Mouse (Mus musculus) heart, embryonic 14.5 days (tissue): Measurements from ENCODE around the gene Nek4. TPM values are rescaled to one million over a fixed set of nuclear protein-coding genes. Genes with fewer than 3 reads are reported as not detected.
A peak's percentile ranks its signal among the peaks of the same experiment; 100 is the strongest.

Source experiments
- ATAC-seq: fragments of 200-750 bp; cut with Nextera tagmentation; 2 replicates; pipeline ENCODE4 v1.8.0; 2017; ENCODE audit warnings: low read depth, moderate TSS enrichment; ENCODE audit not compliant: insufficient number of reproducible peaks, insufficient read depth, low FRiP score
- H3K27ac ChIP-seq, 2 experiments: fragments of 200-500 bp in 1 of 2; fragments of 300-500 bp in 1 of 2; sonication (generic) in 1 of 2; replicated peaks in 1 of 2; 2 replicates each; pipeline ENCODE4 v1.5.1; 2012 to 2014; ENCODE audit warnings: low read depth in 2 of 2, low read length in 2 of 2, control low read depth in 1 of 2, mild to moderate bottlenecking in 1 of 2, mixed read lengths in 1 of 2; ENCODE audit not compliant: control insufficient read depth in 1 of 2, insufficient read depth in 1 of 2
- H3K27me3 ChIP-seq: fragments of 300-500 bp; sonication (generic); 2 replicates; pipeline ENCODE4 v1.6.1; 2014; ENCODE audit warnings: mild to moderate bottlenecking, low read length, control low read depth; ENCODE audit not compliant: control insufficient read depth, insufficient read depth
- H3K36me3 ChIP-seq: fragments of 300-500 bp; sonication (generic); 2 replicates; pipeline ENCODE4 v1.6.1; 2014; ENCODE audit warnings: mild to moderate bottlenecking, control low read depth, low read length, mixed read lengths; ENCODE audit not compliant: control insufficient read depth, insufficient read depth
- H3K4me1 ChIP-seq, 2 experiments: fragments of 200-500 bp in 1 of 2; fragments of 300-500 bp in 1 of 2; sonication (generic) in 1 of 2; 2 replicates each; pipeline ENCODE4 v1.6.1; 2012 to 2014; ENCODE audit warnings: low read length in 2 of 2, control low read depth in 1 of 2, mixed read lengths in 1 of 2; ENCODE audit not compliant: control insufficient read depth in 2 of 2, insufficient read depth in 2 of 2
- H3K4me2 ChIP-seq: fragments of 300-500 bp; sonication (generic); 2 replicates; pipeline ENCODE4 v1.6.1; 2014; ENCODE audit warnings: mild to moderate bottlenecking, low read length
- H3K4me3 ChIP-seq, 2 experiments: fragments of 200-500 bp in 1 of 2; fragments of 300-500 bp in 1 of 2; sonication (generic) in 1 of 2; 2 replicates each; pipeline ENCODE4 v1.5.1; 2012 to 2014; ENCODE audit warnings: low read length in 2 of 2, mild to moderate bottlenecking in 2 of 2, control low read depth in 1 of 2, low read depth in 1 of 2, moderate library complexity in 1 of 2; ENCODE audit not compliant: control insufficient read depth in 1 of 2, insufficient read depth in 1 of 2
- H3K9ac ChIP-seq: fragments of 300-500 bp; sonication (generic); 2 replicates; pipeline ENCODE4 v1.6.1; 2014; ENCODE audit warnings: mild to moderate bottlenecking, low read length
- H3K9me3 ChIP-seq: fragments of 300-500 bp; sonication (generic); 2 replicates; pipeline ENCODE4 v1.6.1; 2016; ENCODE audit warnings: low read length, control low read depth; ENCODE audit not compliant: control insufficient read depth
- WGBS: fragments of 180-500 bp; shearing (Covaris S2); extraction: QIAGEN DNeasy Blood & Tissue Kit; methylation state at CpG from one replicate; pipeline ENCODE4 v1.1.7; 2014; 5-methylcytosine and 5-hydroxymethylcytosine counted together
- polyA plus RNA-seq: library from polyadenylated mRNA; unstranded; fragments of >200 nt; fragmentation: Nextera tagmentation; extraction: Ambion mirVana; gene quantifications from 2 replicates; pipeline ENCODE4 v1.2.1, GENCODE M21; 2014

Gene Nek4
- polyA plus RNA-seq = 5.4 and 5.5 TPM in 2 replicates

- H3K4me1 ChIP-seq = peaks cover 3 to 8% of the 10 kb centered on the region in 2 experiments; a peak in 3 of 4 replicates
- peak within 1 kb of the TSS; percentile 65 to 100 for H3K4me3 ChIP-seq
- no peaks in the 10 kb centered on the region for H3K9me3 ChIP-seq
- peak within 1 kb of the TSS; percentile 82 for H3K4me2 ChIP-seq
- H3K9ac ChIP-seq = peak within 1 kb of the TSS; percentile 76
- no peaks in the 10 kb centered on the region for H3K27me3 ChIP-seq
- ATAC-seq = peak; percentile 99
- peak within 1 kb of the TSS; percentile 53 to 64; a peak in 3 of 4 replicates for H3K27ac ChIP-seq
- under 1% methylated on average over 57 of the region's 57 CpGs for WGBS
- no peaks in the 10 kb centered on the region for H3K36me3 ChIP-seq
These were observed at the start of gene Nek4 for GRCm38 (mm10) chr14:30951154-30951825. Gene Nek4 (plus strand): TSS chr14:30951377.

DNA sequence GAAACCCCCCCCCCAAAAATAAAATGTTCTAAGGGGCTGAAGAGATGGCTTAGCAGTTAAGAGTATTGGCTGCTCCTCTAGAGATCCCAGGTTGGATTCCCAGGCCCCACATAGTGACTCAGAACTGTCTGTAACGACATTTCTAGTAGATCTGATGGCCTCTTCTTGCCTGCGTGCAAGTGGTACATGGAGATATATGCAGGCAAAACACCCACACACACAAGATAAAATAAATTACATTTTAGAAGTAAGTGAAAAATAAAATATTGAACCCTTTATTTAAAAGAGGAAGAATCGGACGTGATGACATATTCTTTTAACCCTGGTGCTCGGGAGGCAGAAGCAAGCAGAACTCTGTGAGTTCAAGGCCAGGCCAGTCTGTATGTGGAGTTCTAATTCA, 48.5 kb upstream of the Nek4 start:
- no peaks in the 10 kb centered on the region for H3K27me3 ChIP-seq
- WGBS = 72% methylated on average over 5 of the region's 5 CpGs
- H3K9ac ChIP-seq = no peak overlapping the region
- no peak overlapping the region for H3K4me3 ChIP-seq
- H3K36me3 ChIP-seq = no peaks in the 10 kb centered on the region
- H3K4me2 ChIP-seq = no peak overlapping the region
- H3K9me3 ChIP-seq = no peaks in the 10 kb centered on the region
- ATAC-seq = no peak
- H3K4me1 ChIP-seq = no peaks in the 10 kb centered on the region; a peak in 1 of 4 replicates
- H3K27ac ChIP-seq = no peak overlapping the region

GRCm38 (mm10) chr14:30903036-30903435, 48.1 kb upstream of the Nek4 start:
- Histone ChIP-seq H3K27me3 (no peaks in the 10 kb centered on the region), H3K4me1 (no peaks in the 10 kb centered on the region; a peak in 1 of 4 replicates), H3K9me3 (no peaks in the 10 kb centered on the region), H3K9ac (no peak overlapping the region), H3K4me2 (no peak overlapping the region), H3K27ac (no peak overlapping the region), H3K4me3 (no peak overlapping the region), H3K36me3 (no peaks in the 10 kb centered on the region)
- ATAC-seq = no peak
- 53% methylated on average over 3 of the region's 3 CpGs for WGBS

DNA sequence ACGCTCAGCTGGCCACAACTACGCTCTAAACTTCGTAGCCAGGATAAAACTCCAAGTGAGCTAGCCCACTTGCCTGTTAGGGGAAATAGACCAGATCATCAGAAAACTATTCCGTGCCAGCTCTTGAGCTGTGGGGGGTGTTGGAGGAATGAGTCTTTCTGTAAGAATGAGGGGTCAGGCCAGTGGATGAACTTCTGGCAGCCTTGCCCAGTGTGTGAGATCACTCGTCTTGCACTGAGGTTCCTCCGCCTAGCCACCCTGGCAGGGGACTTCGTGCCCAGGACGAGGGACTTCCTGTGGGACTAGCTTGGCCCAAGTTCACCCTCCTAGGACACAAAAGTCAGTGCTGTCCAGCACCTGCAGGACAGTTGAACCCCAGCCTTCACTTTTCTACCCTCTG, 46.9 kb upstream of the Nek4 start:
- 73% methylated on average over 8 of the region's 8 CpGs for WGBS
- no peak for ATAC-seq

DNA sequence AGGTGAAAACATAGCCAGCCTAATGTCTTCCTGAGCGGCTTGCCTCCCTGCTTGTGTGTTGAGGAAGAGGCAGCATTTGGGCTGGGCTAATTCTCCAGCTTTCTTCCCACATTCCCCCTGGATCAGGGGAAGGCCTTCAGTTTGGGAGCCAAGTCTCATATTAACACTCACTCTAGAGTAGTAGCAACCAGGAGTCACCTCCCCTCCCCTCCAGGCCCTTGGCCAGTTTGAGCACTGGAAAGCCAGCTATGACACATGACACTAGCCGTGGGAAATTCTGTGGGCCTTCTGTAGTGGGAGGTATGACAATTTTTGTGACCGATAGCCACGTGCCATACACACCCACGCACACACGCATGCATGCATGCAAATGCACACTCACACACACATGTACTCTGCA, 45.2 kb upstream of the Nek4 start:
- no peak for ATAC-seq
- no peaks in the 10 kb centered on the region for H3K36me3 ChIP-seq
- H3K9ac ChIP-seq = no peak overlapping the region
- no peak overlapping the region for H3K4me2 ChIP-seq
- 83% methylated on average over 6 of the region's 6 CpGs for WGBS
- H3K4me3 ChIP-seq = no peak overlapping the region
- no peaks in the 10 kb centered on the region; a peak in 1 of 4 replicates for H3K4me1 ChIP-seq
- H3K27me3 ChIP-seq = no peaks in the 10 kb centered on the region
- H3K9me3 ChIP-seq = no peaks in the 10 kb centered on the region
- H3K27ac ChIP-seq = no peak overlapping the region

More for the DNA sequence above, 46.9 kb upstream of the Nek4 start:
- H3K4me1 ChIP-seq = no peaks in the 10 kb centered on the region; a peak in 1 of 4 replicates
- no peaks in the 10 kb centered on the region for H3K9me3 ChIP-seq
- no peak overlapping the region for H3K9ac ChIP-seq
- no peak overlapping the region for H3K4me3 ChIP-seq
- H3K27ac ChIP-seq = no peak overlapping the region
- no peak overlapping the region for H3K4me2 ChIP-seq
- no peaks in the 10 kb centered on the region for H3K27me3 ChIP-seq
- H3K36me3 ChIP-seq = no peaks in the 10 kb centered on the region

DNA sequence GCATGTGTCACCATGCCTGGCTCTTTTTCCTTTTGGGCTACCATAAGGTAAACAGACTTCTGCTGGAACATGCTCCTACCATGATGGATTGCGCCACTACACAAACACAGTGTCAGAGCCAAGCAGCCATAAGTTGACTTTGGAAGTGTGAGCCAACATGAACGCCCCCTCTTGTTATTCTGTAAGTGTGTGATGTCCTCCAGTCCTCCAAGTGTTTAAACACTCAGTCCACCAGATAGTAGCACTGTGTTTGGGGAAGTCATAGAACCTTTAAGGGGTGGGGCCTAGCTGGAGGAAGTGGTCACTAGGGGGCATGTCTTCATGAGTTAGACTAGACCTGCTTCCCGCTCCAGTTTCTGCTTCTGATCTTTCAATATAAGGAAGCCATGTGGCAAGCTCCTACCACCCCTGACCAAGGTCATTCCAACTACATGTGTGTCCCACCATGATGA, 43.3 kb upstream of the Nek4 start:
- H3K4me3 ChIP-seq = no peak overlapping the region
- no peaks in the 10 kb centered on the region for H3K36me3 ChIP-seq
- H3K4me1 ChIP-seq = no peaks in the 10 kb centered on the region; a peak in 1 of 4 replicates
- no peak for ATAC-seq
- 82% methylated on average over 3 of the region's 3 CpGs for WGBS
- H3K27me3 ChIP-seq = no peaks in the 10 kb centered on the region
- no peak overlapping the region for H3K27ac ChIP-seq
- H3K9me3 ChIP-seq = no peaks in the 10 kb centered on the region
- no peak overlapping the region for H3K4me2 ChIP-seq
- H3K9ac ChIP-seq = no peak overlapping the region

DNA sequence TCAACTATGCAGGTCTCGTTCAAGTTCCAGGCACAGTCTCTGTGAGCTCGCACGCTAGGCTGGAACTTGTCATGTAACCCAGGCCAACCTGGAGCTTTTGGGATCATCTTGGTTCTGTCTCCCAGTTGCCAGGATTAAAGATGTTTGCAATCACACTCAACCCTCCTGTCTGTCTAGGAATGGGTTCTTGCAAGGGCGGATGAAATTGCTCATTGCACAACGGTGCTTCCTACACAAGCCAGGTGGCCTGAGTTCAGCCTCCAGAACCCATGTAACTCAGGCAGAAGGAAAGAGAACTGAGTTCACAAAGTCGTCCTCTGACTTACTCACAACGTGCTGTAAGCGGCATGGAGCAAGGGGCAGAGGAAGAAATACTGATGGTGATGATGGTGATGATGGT, 40.0 kb upstream of the Nek4 start:
- ATAC-seq = no peak

DNA sequence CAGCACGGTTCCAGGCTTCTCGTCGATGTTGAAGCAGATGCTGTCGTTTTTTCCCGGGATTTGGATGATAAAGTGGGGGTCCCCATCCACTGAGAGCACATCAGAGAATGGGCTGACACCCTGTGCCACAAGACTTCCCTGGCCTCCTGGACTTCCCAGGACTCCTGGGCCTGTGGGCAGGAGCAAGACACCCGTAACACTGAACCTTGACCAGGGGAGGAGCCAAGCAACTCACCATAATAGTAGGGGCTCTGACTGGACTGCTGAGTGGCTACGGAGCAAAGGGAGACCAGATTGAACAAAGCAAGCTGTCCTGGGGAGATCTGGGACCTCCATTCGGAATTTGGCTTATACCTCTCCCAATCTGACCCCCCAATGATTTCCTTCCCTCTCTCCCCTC, 38.5 kb upstream of the Nek4 start:
- 73% methylated on average over 8 of the region's 8 CpGs for WGBS
- no peak overlapping the region for H3K9ac ChIP-seq
- ATAC-seq = no peak

More for the DNA sequence above, 40.0 kb upstream of the Nek4 start:
- WGBS = 81% methylated on average over 8 of the region's 8 CpGs
- H3K36me3 ChIP-seq = no peaks in the 10 kb centered on the region
- H3K9me3 ChIP-seq = no peaks in the 10 kb centered on the region
- no peaks in the 10 kb centered on the region; a peak in 1 of 4 replicates for H3K4me1 ChIP-seq
- H3K4me3 ChIP-seq = no peak overlapping the region
- H3K4me2 ChIP-seq = no peak overlapping the region
- H3K27ac ChIP-seq = no peak overlapping the region
- H3K9ac ChIP-seq = no peak overlapping the region
- H3K27me3 ChIP-seq = no peaks in the 10 kb centered on the region

More for the DNA sequence above, 38.5 kb upstream of the Nek4 start:
- Histone ChIP-seq H3K4me2 (no peak overlapping the region), H3K36me3 (no peaks in the 10 kb centered on the region), H3K27me3 (no peaks in the 10 kb centered on the region), H3K9me3 (no peaks in the 10 kb centered on the region), H3K4me3 (no peak overlapping the region), H3K27ac (no peak overlapping the region), H3K4me1 (no peaks in the 10 kb centered on the region)
